Mouse (Mus musculus): ENCODE measurements around the gene Slc31a2. TPM values are rescaled to one million over a fixed set of nuclear protein-coding genes. Genes with fewer than 3 reads are reported as not detected.

Gene Slc31a2
- polyA plus RNA-seq, 1 experiment: 2.3 TPM

GRCm38 (mm10) chr4:62338536-62338935 lies 76.2 kb downstream of the Slc31a2 start:
- Histone ChIP-seq H3K4me3 (replicated peaks) (no peak overlapping the region), H3K27me3 (replicated peaks) (no peaks in the 10 kb centered on the region), H3K9me3 (no peaks in the 10 kb centered on the region), H3K4me1 (0 out of 2 replicates have a peak, but pooled peaks cover 3% of the 10 kb centered on the region), H3K36me3 (replicated peaks; ENCODE audit: low read length) (peaks cover 95% of the 10 kb centered on the region)
- TF ChIP-seq FLI1 (IDR thresholded peaks at IDR 0.05; ENCODE audit: low read length) (no peak), GATA1 (IDR thresholded peaks at IDR 0.05; ENCODE audit: borderline replicate concordance, low read length) (no peak)

GRCm38 (mm10) chr4:62344000-62344399 lies 81.6 kb downstream of the Slc31a2 start:
- no peaks in the 10 kb centered on the region for H3K9me3 ChIP-seq
- H3K27me3 ChIP-seq (replicated peaks): no peaks in the 10 kb centered on the region
- H3K36me3 ChIP-seq (replicated peaks; ENCODE audit: low read length): peaks cover 93% of the 10 kb centered on the region
- peaks cover 29% of the 10 kb centered on the region for H3K4me1 ChIP-seq
- TF ChIP-seq GATA1 (IDR thresholded peaks at IDR 0.05; ENCODE audit: borderline replicate concordance, low read length): no peak
- TF ChIP-seq FLI1 (IDR thresholded peaks at IDR 0.05; ENCODE audit: low read length): no peak
- H3K4me3 ChIP-seq (replicated peaks): no peak overlapping the region

- Histone ChIP-seq H3K4me3 (replicated peaks) (no peak overlapping the region), H3K27me3 (replicated peaks) (no peaks in the 10 kb centered on the region), H3K36me3 (replicated peaks; ENCODE audit: low read length) (peaks cover 91% of the 10 kb centered on the region), H3K9me3 (no peaks in the 10 kb centered on the region), H3K4me1 (peaks cover 32% of the 10 kb centered on the region)
- TF ChIP-seq GATA1 (IDR thresholded peaks at IDR 0.05; ENCODE audit: borderline replicate concordance, low read length) (no peak), FLI1 (IDR thresholded peaks at IDR 0.05; ENCODE audit: low read length) (no peak)
These were observed 83.5 kb downstream of the Slc31a2 start for GRCm38 (mm10) chr4:62345827-62346226.

- Histone ChIP-seq H3K9me3 (no peaks in the 10 kb centered on the region), H3K4me1 (peaks cover 38% of the 10 kb centered on the region), H3K4me3 (replicated peaks) (no peak overlapping the region), H3K27me3 (replicated peaks) (no peaks in the 10 kb centered on the region), H3K36me3 (replicated peaks; ENCODE audit: low read length) (peaks cover 90% of the 10 kb centered on the region)
- TF ChIP-seq GATA1 (IDR thresholded peaks at IDR 0.05; ENCODE audit: borderline replicate concordance, low read length) (no peak), FLI1 (IDR thresholded peaks at IDR 0.05; ENCODE audit: low read length) (no peak)
These were observed 85.4 kb downstream of the Slc31a2 start for GRCm38 (mm10) chr4:62347605-62348328.

Other genes starting within 250 kb of the Slc31a2 start
- gene Mup20, start 208.4 kb upstream of the Slc31a2 start, polyA plus RNA-seq (2012; ENCODE audit: insufficient read depth, low replicate concordance): not detected in 2 replicates
- not detected in 2 replicates for gene Mup3, start 175.2 kb upstream of the Slc31a2 start, polyA plus RNA-seq (2012; ENCODE audit: insufficient read depth, low replicate concordance)
- gene Mup21, start 111.7 kb upstream of the Slc31a2 start, polyA plus RNA-seq (2012; ENCODE audit: insufficient read depth, low replicate concordance): not detected in 2 replicates
- gene Zfp37, start 31.5 kb upstream of the Slc31a2 start, polyA plus RNA-seq (2012; ENCODE audit: insufficient read depth, low replicate concordance): not detected in 2 replicates
- gene Fkbp15, start 98.0 kb downstream of the Slc31a2 start, polyA plus RNA-seq (2012; ENCODE audit: insufficient read depth, low replicate concordance): 6.5 and 13.1 TPM in 2 replicates
- gene Slc31a1, start 98.2 kb downstream of the Slc31a2 start, polyA plus RNA-seq (2012; ENCODE audit: insufficient read depth, low replicate concordance): 0.58 and 2.0 TPM in 2 replicates
- gene Cdc26, start 146.1 kb downstream of the Slc31a2 start, polyA plus RNA-seq (2012; ENCODE audit: insufficient read depth, low replicate concordance): 1.1 and 25.0 TPM in 2 replicates
- gene Prpf4, start 146.2 kb downstream of the Slc31a2 start, polyA plus RNA-seq (2012; ENCODE audit: insufficient read depth, low replicate concordance): 0.44 and 2.8 TPM in 2 replicates
- 4.9 and 10.5 TPM in 2 replicates for gene Rnf183, start 172.7 kb downstream of the Slc31a2 start, polyA plus RNA-seq (2012; ENCODE audit: insufficient read depth, low replicate concordance)
- 0.37 TPM in 1 of 2 replicates, not detected in the other for gene Wdr31, start 208.3 kb downstream of the Slc31a2 start, polyA plus RNA-seq (2012; ENCODE audit: insufficient read depth, low replicate concordance)
- not detected in 2 replicates for gene Bspry, start 217.5 kb downstream of the Slc31a2 start, polyA plus RNA-seq (2012; ENCODE audit: insufficient read depth, low replicate concordance)
- 1.5 TPM in 1 of 2 replicates, not detected in the other for gene Hdhd3, start 240.9 kb downstream of the Slc31a2 start, polyA plus RNA-seq (2012; ENCODE audit: insufficient read depth, low replicate concordance)

Data from megakaryocyte, embryonic 14.5 days (primary cell).